Mouse (Mus musculus): ENCODE results near the gene Trim11. TPM values are rescaled to one million over a fixed set of nuclear protein-coding genes. Genes with fewer than 3 reads are reported as not detected.

Gene Trim11
- polyA plus RNA-seq, 1 experiment from 2014 or later: 8.9 TPM

- ATAC-seq (ENCODE audit: low read depth) (no peak), DNase-seq (no peak)
- Histone ChIP-seq H3K4me3 (replicated peaks) (no peak overlapping the region), H3K4me1 (replicated peaks) (peaks cover 42% of the 10 kb centered on the region), H3K27me3 (no peaks in the 10 kb centered on the region), H3K36me3 (peaks cover 29% of the 10 kb centered on the region), H3K9ac (no peak overlapping the region), H3K27ac (no peak overlapping the region), H3K9me3 (replicated peaks) (no peaks in the 10 kb centered on the region), H3K4me2 (no peak overlapping the region)
- 65% methylated on average over 6 of the region's 6 CpGs for WGBS (ENCODE audit: insufficient replicate concordance)
Observed at GRCm38 (mm10) chr11:58969659-58970058, 8.2 kb upstream of the Trim11 start.

DNA sequence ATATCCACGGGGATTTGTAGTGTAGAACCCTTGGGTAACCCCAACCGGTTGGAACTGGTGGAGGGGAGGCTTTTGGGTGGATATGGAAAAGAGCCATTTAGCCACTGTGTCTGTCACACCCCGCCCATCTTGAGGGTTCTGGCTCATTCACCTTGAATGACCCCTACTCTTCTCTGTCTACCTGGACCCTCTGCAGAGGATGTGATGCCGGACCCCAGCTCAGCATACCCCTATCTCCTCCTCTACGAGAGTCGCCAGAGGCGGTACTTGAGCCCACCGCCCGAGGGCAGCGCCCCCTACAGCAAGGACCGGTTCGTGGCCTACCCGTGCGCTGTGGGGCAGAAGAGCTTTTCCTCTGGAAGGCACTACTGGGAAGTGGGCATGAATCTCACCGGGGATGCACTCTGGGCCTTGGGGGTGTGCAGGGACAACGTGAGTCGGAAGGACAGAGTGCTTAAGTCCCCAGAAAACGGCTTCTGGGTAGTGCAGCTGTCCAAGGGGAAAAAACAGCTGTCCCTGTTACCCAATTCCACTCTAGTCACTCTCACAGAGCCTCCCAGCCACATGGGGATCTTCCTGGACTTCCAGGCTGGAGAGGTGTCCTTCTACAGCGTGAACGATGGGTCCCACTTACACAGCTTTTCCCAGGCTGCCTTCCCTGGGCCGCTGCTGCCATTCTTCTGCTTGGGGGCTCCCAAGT, 6.9 kb upstream of the Trim11 start:
- H3K4me1 ChIP-seq (replicated peaks): peaks cover 40% of the 10 kb centered on the region

GRCm38 (mm10) chr11:58971796-58972195, 6.1 kb upstream of the Trim11 start:
- WGBS (ENCODE audit: insufficient replicate concordance): 91% methylated on average over 3 of the region's 3 CpGs
- peaks cover 29% of the 10 kb centered on the region for H3K36me3 ChIP-seq
- no peak overlapping the region for H3K4me3 ChIP-seq (replicated peaks)
- no peaks in the 10 kb centered on the region for H3K9me3 ChIP-seq (replicated peaks)
- H3K27me3 ChIP-seq: no peaks in the 10 kb centered on the region
- H3K27ac ChIP-seq: no peak overlapping the region
- H3K4me1 ChIP-seq (replicated peaks): peaks cover 36% of the 10 kb centered on the region
- ATAC-seq (ENCODE audit: low read depth) (no peak), DNase-seq (no peak)
- no peak overlapping the region for H3K4me2 ChIP-seq
- no peak overlapping the region for H3K9ac ChIP-seq

More for the DNA sequence above, 6.9 kb upstream of the Trim11 start:
- Histone ChIP-seq H3K27ac (no peak overlapping the region), H3K4me3 (replicated peaks) (no peak overlapping the region), H3K9ac (no peak overlapping the region), H3K27me3 (no peaks in the 10 kb centered on the region), H3K36me3 (peaks cover 29% of the 10 kb centered on the region), H3K9me3 (replicated peaks) (no peaks in the 10 kb centered on the region), H3K4me2 (no peak overlapping the region)
- DNase-seq: no peak
- no peak for ATAC-seq (ENCODE audit: low read depth)
- WGBS (ENCODE audit: insufficient replicate concordance): 80% methylated on average over 21 of the region's 21 CpGs

GRCm38 (mm10) chr11:58974414-58974813, 3.5 kb upstream of the Trim11 start:
- Histone ChIP-seq H3K36me3 (peaks cover 26% of the 10 kb centered on the region), H3K9me3 (replicated peaks) (no peaks in the 10 kb centered on the region), H3K4me1 (replicated peaks) (peaks cover 41% of the 10 kb centered on the region), H3K27ac (no peak overlapping the region), H3K27me3 (no peaks in the 10 kb centered on the region), H3K4me2 (no peak overlapping the region), H3K9ac (no peak overlapping the region), H3K4me3 (replicated peaks) (no peak overlapping the region)
- ATAC-seq (ENCODE audit: low read depth): no peak
- DNase-seq: no peak
- WGBS (ENCODE audit: insufficient replicate concordance): 58% methylated on average over 3 of the region's 3 CpGs

DNA sequence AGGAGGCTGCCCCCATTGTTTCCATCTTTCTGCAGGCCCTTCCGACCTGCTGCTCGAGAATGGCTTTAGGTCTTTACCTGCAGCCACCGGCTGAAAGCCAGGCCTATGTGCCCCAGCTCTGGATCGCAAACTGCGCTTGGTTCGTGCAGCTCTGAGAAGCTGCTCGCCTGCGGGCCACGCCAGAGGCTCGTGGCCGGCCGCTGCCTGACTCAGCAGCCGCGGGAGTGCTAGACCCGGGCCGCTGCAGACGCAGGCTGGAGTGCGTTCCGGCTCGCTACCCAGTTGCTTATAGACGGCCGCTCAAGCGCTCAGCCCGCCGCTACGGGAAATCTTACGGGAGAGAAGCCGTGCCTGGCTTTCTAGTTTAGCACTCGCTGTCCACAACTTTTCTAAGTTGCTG, 743 bp upstream of the Trim11 start:
- H3K9ac ChIP-seq: peak overlapping the region; percentile 95
- under 1% methylated on average over 29 of the region's 29 CpGs for WGBS (ENCODE audit: insufficient replicate concordance)
- H3K4me1 ChIP-seq (replicated peaks): peaks cover 65% of the 10 kb centered on the region
- H3K36me3 ChIP-seq: peaks cover 17% of the 10 kb centered on the region
- H3K4me3 ChIP-seq (replicated peaks): peak overlapping the region; percentile 95
- H3K9me3 ChIP-seq (replicated peaks): no peaks in the 10 kb centered on the region
- peak overlapping the region; percentile 87 for H3K27ac ChIP-seq
- no peaks in the 10 kb centered on the region for H3K27me3 ChIP-seq
- H3K4me2 ChIP-seq: peak overlapping the region; percentile 88
- DNase-seq: peak; percentile 54
- ATAC-seq (ENCODE audit: low read depth): peak; percentile 62

- DNase-seq (no peak), ATAC-seq (ENCODE audit: low read depth) (peak; percentile 24)
- no peaks in the 10 kb centered on the region for H3K9me3 ChIP-seq (replicated peaks)
- peak overlapping the region; percentile 88 for H3K4me2 ChIP-seq
- H3K27me3 ChIP-seq: no peaks in the 10 kb centered on the region
- H3K4me3 ChIP-seq (replicated peaks): peak overlapping the region; percentile 95
- peak overlapping the region; percentile 87 for H3K27ac ChIP-seq
- H3K9ac ChIP-seq: peak overlapping the region; percentile 95
- peaks cover 19% of the 10 kb centered on the region for H3K36me3 ChIP-seq
- peaks cover 68% of the 10 kb centered on the region for H3K4me1 ChIP-seq (replicated peaks)
- WGBS (ENCODE audit: insufficient replicate concordance): under 1% methylated on average over 21 of the region's 21 CpGs
Observed at GRCm38 (mm10) chr11:58977607-58978026, 276 bp upstream of the Trim11 start.

DNA sequence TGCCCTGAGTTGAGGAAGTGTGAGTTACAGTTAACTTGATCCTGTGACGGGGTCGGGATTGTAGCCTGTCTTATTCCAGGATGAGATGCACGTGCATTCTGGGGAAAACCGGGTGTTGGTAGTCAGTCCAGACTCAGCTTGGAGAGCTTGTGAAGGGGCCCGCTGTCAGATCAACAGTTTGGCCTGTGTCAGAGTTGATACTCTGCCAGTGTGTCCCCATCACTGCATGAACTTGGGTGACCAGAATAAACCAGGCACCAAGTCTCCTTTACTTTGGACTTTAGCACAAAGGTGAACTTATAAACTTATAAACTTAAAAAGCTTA, 775 bp downstream of the Trim11 start:
- no peaks in the 10 kb centered on the region for H3K9me3 ChIP-seq (replicated peaks)
- peak overlapping the region; percentile 88 for H3K4me2 ChIP-seq
- 2% methylated on average over 5 of the region's 5 CpGs for WGBS (ENCODE audit: insufficient replicate concordance)
- H3K4me3 ChIP-seq (replicated peaks): peak overlapping the region; percentile 95
- peak; percentile 10; the same call in 1 of the 2 replicates for ATAC-seq (ENCODE audit: low read depth)
- H3K27ac ChIP-seq: peak overlapping the region; percentile 87
- peaks cover 26% of the 10 kb centered on the region for H3K36me3 ChIP-seq
- DNase-seq: no peak
- peaks cover 68% of the 10 kb centered on the region for H3K4me1 ChIP-seq (replicated peaks)
- peak overlapping the region; percentile 95 for H3K9ac ChIP-seq
- no peaks in the 10 kb centered on the region for H3K27me3 ChIP-seq

- no peaks in the 10 kb centered on the region for H3K27me3 ChIP-seq
- H3K4me3 ChIP-seq (replicated peaks): peak overlapping the region; percentile 95
- ATAC-seq (ENCODE audit: low read depth) (0 out of 2 replicates have a peak, but pooled peaks have one; percentile 6), DNase-seq (no peak)
- peak overlapping the region; percentile 88 for H3K4me2 ChIP-seq
- H3K9ac ChIP-seq: peak overlapping the region; percentile 95
- peak overlapping the region; percentile 58 for H3K27ac ChIP-seq
- H3K4me1 ChIP-seq (replicated peaks): peaks cover 64% of the 10 kb centered on the region
- H3K36me3 ChIP-seq: peaks cover 31% of the 10 kb centered on the region
- H3K9me3 ChIP-seq (replicated peaks): no peaks in the 10 kb centered on the region
- WGBS (ENCODE audit: insufficient replicate concordance): 38% methylated on average over 3 of the region's 3 CpGs
Observed at GRCm38 (mm10) chr11:58979183-58979582, 1.3 kb downstream of the Trim11 start.

DNA sequence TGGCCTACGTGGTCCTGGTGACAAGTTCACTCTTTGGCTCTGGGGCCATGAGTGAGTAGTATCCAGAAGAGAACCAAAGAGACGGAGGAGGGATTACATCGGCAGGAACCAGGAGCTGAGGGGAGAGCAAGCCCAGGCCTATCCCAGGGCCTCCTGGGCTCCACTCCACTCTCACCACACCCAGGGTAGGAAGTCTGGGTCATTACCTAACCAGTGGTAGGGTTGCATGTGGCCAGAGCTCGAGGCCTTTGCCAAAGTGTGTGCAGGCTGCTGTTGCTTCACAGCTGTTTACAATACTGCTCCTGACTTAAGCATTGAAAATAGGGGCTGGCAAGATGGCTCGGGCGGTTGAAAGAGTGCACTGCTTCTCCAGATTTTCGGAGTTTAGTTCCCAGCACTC, 1.8 kb downstream of the Trim11 start:
- H3K27me3 ChIP-seq: no peaks in the 10 kb centered on the region
- H3K9ac ChIP-seq: peak overlapping the region; percentile 95
- 64% methylated on average over 7 of the region's 7 CpGs for WGBS (ENCODE audit: insufficient replicate concordance)
- peak overlapping the region; percentile 88 for H3K4me2 ChIP-seq
- H3K4me1 ChIP-seq (replicated peaks): peaks cover 59% of the 10 kb centered on the region
- peaks cover 32% of the 10 kb centered on the region for H3K36me3 ChIP-seq
- peak; percentile 32; the same call in 1 of the 2 replicates for ATAC-seq (ENCODE audit: low read depth)
- peak overlapping the region; percentile 58 for H3K27ac ChIP-seq
- H3K9me3 ChIP-seq (replicated peaks): no peaks in the 10 kb centered on the region
- no peak for DNase-seq
- H3K4me3 ChIP-seq (replicated peaks): peak overlapping the region; percentile 95

DNA sequence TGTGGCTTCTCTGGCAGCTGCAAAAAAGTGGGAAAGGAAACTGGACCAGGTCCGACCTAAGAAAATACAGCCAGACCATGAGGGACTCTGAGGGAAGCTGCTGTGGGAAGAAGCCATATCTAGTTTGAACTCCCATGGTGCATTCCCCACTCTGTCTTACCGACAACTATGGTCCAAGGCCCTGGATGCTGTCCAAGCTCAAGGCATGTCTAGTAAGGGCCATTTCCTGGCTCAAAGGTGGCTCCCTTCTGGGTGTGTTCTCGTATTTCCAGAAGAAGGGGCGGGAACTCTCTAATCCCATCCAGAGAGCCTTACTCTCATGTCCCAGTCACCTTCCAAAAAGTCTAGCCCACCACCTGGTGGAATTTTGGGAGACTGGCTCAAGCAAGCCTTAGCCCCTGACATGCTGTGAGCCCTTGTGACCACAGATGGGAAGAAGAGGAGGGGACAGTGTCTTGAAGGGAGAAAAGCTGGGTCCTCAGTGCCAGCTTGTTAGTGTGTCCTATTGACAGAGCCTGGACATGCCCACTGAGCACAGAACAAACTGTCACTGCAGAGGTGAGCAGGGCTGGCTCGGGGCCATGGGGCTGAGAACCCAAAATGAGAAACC, 2.6 kb downstream of the Trim11 start:
- Histone ChIP-seq H3K4me1 (replicated peaks) (peaks cover 58% of the 10 kb centered on the region), H3K36me3 (peaks cover 41% of the 10 kb centered on the region), H3K9ac (peak overlapping the region; percentile 95), H3K27ac (no peak overlapping the region), H3K4me2 (peak overlapping the region; percentile 88), H3K9me3 (replicated peaks) (no peaks in the 10 kb centered on the region), H3K27me3 (no peaks in the 10 kb centered on the region), H3K4me3 (replicated peaks) (peak overlapping the region; percentile 95)
- 75% methylated on average over 5 of the region's 5 CpGs for WGBS (ENCODE audit: insufficient replicate concordance)
- ATAC-seq (ENCODE audit: low read depth) (no peak), DNase-seq (no peak)

GRCm38 (mm10) chr11:58981541-58982447, 3.9 kb downstream of the Trim11 start:
- no peak overlapping the region for H3K9ac ChIP-seq
- H3K27me3 ChIP-seq: no peaks in the 10 kb centered on the region
- DNase-seq: no peak
- no peak overlapping the region for H3K4me3 ChIP-seq (replicated peaks)
- no peak for ATAC-seq (ENCODE audit: low read depth)
- H3K27ac ChIP-seq: no peak overlapping the region
- peaks cover 61% of the 10 kb centered on the region for H3K4me1 ChIP-seq (replicated peaks)
- 71% methylated on average over 14 of the region's 14 CpGs for WGBS (ENCODE audit: insufficient replicate concordance)
- H3K36me3 ChIP-seq: peaks cover 54% of the 10 kb centered on the region
- no peak overlapping the region for H3K4me2 ChIP-seq
- no peaks in the 10 kb centered on the region for H3K9me3 ChIP-seq (replicated peaks)
